Mouse (Mus musculus): Measurements from ENCODE around the gene Bola1.
"Not testable (repeated sequence)": the region's sequence is repeated elsewhere in the genome, so short reads cannot be mapped to it uniquely, and the experiment has no call there.

Bola1 gene

DNA sequence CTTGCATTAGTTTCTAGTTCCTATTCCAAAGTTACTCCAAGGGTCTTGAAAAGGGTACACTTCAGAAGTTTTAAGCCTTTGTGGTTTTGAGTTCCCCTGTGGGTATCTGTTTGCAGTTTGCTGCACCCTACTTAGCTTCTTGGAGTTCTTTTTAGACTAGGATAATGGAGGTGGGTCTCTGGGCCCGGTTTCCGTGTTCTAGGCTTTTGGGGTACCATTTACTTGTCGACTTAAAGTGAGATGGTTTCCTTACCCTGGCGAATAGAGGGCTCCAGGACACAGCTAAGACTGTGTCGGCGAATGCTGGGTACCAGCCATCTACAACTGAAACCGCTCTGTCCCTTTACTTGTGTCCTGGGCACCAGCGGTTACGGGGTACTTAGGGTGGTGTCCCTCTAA lies 2.1 kb upstream of the Bola1 start:
- DNase-seq, result peak; percentile 63

DNA sequence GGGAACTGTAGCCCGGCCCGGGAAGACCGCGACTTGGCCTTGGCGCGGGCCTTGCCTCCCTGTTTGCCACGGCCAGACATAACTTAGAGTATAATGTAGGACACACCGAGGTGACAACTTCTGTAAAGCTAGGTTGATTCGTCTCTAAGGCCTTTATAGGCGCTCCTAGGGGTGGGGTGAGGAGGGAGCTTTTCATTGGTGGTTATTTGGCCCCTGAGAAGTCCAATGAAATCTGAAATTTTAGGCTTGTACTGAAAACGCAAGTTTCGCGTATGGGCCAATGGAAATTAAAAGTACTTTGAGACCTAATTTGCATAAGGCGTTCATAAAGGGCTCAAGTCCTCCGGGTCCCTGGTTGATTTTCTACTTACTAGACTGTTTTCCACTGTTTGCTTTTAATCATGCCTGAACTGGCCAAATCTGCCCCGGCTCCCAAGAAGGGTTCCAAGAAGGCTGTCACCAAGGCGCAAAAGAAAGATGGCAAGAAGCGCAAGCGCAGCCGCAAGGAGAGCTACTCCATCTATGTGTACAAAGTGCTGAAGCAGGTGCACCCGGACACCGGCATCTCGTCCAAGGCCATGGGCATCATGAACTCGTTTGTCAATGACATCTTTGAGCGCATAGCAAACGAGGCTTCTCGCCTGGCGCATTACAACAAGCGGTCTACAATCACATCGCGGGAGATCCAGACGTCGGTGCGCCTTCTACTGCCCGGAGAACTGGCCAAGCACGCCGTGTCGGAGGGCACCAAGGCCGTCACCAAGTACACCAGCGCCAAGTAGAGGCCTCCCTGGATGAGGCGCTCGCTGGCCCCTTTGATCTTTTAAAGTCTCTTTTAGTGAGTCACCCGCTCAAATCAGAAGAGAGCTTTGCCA lies 1.5 kb upstream of the Bola1 start, which contains the start of the genes Hist2h2ac and Hist2h2be:
Gene Hist2h2ac (minus strand): TSS at position 116 of the 875 bp plus-strand sequence.
Gene Hist2h2be (plus strand): TSS at position 355 of the 875 bp plus-strand sequence.
- peak; percentile 91 for DNase-seq

DNA sequence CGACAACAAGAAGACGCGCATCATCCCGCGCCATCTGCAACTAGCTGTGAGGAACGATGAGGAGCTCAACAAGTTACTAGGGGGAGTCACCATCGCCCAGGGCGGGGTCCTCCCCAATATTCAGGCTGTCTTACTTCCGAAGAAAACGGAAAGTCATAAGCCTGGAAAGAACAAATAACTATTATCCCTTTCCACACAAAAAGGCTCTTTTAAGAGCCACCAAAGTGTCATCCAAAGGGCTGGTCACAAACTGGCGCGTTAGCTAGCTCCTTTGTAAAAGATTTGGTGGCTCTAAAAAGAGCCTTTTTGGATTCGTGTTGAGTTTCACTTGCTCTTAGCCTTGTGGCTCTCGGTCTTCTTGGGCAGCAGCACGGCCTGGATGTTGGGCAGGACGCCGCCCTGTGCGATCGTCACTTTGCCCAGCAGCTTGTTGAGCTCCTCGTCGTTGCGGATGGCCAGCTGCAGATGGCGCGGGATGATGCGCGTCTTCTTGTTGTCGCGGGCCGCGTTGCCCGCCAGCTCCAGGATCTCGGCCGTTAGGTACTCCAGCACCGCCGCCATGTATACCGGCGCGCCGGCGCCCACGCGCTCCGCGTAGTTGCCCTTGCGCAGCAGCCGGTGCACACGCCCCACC lies 739 bp upstream of the Bola1 start:
- DNase-seq, result not testable (repeated sequence)

DNA sequence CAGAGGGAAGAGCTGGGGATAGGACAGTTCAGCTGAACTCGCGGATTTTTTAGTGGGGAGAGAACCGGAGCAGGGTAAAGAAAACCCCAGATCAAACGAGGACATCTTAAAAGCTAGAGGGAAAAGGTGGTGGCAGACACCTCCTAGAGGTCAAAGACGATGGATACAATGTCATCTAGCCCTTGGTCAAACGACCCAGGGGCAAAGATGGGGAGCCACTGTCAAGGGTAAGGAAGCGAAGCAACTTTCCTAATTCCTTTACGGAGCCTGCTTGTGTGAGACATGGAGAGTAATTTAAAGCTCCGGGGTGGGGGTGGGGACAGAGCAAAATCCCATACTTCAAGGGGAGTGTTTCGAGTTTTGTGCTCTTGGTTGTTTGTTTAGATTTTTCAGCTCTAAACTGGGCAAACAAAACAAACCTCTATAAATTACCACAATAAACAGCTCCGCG lies 293 bp downstream of the Bola1 start:
- peak; percentile 59 for DNase-seq

GRCm38 (mm10) chr3:96209242-96209641 lies 10.3 kb downstream of the Bola1 start:
- DNase-seq, result no peak

DNA sequence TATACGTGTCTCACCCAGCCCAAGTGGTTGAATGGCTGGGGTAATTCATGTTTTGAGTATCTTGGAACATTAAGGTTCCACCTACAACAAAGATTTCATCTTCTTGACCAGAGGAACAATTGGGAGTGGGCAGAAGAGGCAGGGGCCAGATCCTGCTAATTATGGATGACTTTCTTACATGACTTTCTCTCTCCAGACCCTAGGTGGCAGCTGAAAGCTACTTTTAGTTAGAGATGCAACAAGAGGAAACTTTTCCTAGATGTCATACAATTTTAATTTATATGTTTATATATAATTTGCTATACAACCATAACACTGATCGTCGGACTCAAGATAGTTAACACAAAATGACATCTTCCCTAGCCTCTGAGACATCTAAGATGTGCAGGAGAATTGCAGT lies 11.7 kb downstream of the Bola1 start:
- DNase-seq, result no peak

DNA sequence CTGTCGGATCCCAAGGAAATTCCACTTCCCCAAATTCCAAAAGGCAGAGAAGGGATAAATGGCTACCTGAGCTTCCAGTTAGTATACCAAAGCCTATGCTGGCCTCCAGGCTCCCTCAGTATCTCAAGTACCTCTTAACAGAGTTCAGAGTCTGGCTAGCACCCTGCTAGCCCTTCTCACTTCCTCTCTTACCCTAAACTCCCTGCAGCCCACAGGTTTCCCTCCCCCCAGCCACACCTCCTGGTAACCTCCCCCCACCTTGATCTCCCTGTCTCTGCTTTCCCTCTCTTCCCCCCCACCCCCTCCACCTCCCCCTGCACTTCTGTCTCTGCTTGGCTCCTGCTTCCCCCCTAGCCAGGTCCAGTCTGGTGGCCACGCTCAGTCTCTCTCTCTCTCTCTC lies 19.8 kb downstream of the Bola1 start:
- no peak for DNase-seq

- DNase-seq, result not testable (repeated sequence)
These were observed 20.8 kb downstream of the Bola1 start for GRCm38 (mm10) chr3:96198601-96199251.

- DNase-seq, result peak; percentile 51
These were observed 21.3 kb downstream of the Bola1 start for GRCm38 (mm10) chr3:96198181-96198580.

- peak; percentile 84 for DNase-seq
These were observed 22.3 kb downstream of the Bola1 start for GRCm38 (mm10) chr3:96197129-96197749.

GRCm38 (mm10) chr3:96196437-96197128 lies 22.9 kb downstream of the Bola1 start:
- DNase-seq, result no peak

GRCm38 (mm10) chr3:96195616-96196313 lies 23.7 kb downstream of the Bola1 start:
- DNase-seq, result no peak

DNA sequence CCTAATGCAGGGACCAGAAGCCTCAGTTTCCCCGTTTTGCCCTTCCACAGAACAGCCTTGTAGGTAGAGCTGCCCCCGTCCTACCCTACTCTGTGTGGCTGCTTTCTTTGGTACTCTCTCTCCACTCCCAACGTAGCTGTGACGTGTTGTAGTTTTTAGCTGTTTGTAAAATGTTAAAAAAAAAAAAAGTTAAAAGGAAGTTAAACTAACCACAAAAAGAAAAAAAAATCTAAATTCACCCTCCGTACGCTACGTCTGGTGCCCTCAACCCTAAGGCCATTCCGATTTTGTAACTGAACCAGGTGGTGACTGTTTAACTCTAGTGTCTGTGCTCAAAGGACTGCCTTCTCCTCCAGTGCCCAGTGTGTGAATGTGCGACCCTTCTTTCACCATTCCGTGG lies 24.5 kb downstream of the Bola1 start:
- no peak for DNase-seq

- DNase-seq, result no peak
These were observed 26.5 kb downstream of the Bola1 start for GRCm38 (mm10) chr3:96192977-96193376.

DNA sequence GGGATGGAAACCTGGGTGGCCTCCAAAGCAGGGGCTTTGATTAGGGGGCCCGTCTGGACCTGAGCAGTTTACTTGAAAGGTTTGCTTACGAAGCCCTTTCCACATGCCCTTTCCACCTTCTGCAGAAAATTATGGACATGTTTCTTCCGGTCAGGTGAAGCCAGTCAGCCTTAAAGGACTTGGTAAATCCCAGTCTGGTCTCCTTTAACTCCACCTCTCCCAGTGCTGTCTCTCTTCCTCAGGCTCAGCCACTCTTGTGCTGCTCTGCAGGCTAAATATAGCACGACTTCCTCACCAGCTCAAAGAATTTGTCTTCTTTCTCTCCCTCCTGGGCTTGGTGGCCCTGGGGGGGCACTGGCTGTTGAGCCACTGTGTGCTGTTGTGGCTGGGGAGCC lies 37.1 kb downstream of the Bola1 start:
- no peak for DNase-seq

DNA sequence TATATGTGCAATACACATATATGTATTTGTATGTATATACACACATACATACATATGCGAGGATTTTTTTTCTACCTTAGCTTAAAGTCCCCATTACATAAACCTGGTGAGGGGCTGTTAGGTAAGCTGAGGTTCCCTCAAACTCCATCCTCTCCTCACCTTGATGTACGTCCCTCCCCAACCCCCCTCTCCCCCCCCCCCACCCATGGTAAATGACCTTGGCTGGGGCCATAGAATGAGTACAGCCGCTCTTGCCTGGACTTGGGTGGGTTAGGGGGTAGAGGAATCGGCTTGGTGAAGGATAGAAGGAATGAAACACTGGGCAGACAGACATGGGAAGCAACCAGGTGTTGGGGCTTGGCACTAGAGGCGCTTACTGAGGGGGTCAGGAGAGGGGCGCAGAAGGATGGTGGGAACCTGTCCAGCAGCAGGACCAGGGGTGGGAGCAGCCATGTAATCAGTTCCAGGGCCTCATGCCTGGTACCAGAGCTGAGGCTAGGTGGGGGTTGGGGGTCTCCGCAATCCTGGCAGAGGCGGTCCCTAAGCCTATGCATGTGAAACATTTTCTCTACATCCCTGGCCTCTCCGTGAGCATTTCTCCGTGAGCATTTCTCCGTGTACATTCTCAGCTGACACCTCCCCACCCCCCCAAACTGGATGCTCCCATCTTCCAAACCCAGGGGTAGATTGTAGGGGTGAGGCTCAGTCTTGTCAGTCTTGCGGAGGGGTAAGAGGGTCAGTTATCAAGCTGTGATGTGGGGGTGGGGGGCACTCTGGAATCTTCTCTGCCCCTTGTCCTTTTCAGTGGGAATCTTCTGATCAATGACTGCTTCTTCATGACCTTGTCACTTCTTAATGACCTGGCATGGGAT lies 37.8 kb downstream of the Bola1 start:
- DNase-seq, result no peak

DNA sequence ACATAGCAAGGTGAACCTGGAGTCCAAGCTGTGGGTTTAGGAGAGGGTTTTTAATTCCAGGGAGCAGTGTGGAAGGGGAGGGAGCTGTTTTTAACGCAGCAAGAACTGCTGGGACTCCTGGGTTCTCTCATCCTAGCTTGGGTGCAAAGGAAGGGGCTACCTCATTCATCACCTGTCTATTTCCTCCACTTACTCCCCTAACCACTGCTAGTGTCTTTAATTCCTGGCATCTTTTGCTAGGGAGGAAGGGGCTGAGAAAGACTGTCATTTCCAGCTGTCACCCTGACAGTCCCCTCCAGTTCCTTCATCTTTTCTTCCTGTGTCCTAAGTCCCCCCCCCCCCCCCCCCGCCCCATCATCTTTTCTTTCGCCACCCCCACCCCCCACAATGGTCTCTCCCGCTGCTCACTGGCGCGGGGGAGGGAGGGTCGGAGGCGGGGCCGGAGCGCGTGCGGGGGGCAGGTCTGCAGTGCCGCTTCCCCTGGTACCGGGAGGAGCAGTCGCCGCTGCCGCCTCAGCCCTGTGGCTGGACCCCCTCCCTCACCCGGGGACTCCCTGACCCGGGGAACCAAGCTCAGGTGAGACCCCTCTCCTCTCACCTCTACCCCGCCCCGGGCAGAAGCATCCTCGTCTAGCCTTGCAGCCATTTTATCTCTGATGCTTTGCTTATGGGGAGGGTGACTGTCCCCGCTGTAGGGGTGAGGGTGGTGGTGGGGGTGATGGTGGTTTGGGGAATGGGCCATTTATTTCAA lies 38.6 kb downstream of the Bola1 start, which contains the start of gene Sv2a:
Gene Sv2a (plus strand): TSS at position 425 of the 751 bp plus-strand sequence.
- peak; percentile 58 for DNase-seq

- no peak for DNase-seq
These were observed 40.0 kb downstream of the Bola1 start for GRCm38 (mm10) chr3:96179531-96179930.

DNA sequence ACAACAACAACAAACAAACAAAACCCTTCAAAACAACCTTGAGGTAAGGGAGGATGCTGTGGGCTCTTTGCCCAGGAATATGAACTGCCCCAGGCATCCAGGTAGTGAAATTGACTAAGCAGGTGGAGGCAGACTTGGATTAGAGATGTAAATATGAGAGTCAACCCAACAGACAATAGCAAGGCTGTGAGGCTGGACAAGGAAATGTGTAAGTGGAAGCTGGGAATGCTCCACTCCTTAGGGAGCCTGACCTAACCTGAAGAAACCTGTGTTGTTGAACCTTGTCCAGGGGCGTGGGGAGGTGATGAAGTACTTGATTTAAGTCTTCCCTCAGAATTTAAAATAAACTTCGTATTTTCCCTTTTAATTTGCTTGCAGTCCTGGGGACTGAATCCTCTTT lies 40.6 kb downstream of the Bola1 start:
- DNase-seq, result no peak

- DNase-seq, result no peak
These were observed 41.1 kb downstream of the Bola1 start for GRCm38 (mm10) chr3:96178427-96178826.
